Mouse (Mus musculus) hindbrain, embryonic 16.5 days (tissue): Measurements from ENCODE around the gene Zfand3. TPM values are rescaled to one million over a fixed set of nuclear protein-coding genes. Genes with fewer than 3 reads are reported as not detected.

Experiments used
- ATAC-seq: fragments of 200-750 bp; cut with Nextera tagmentation; 2 replicates; pipeline ENCODE4 v1.8.0; 2017; ENCODE audit warnings: moderate TSS enrichment, moderate library complexity
- H3K27ac ChIP-seq: fragments of 300-500 bp; sonication (generic); 2 replicates; pipeline ENCODE4 v1.5.1; 2014; ENCODE audit warnings: low read depth, mild to moderate bottlenecking, control low read depth, low read length, moderate library complexity
- H3K27me3 ChIP-seq: fragments of 300-500 bp; sonication (generic); replicated peaks from 2 replicates; pipeline ENCODE4 v1.6.1; 2014; ENCODE audit warnings: low read length; ENCODE audit not compliant: control insufficient read depth, insufficient read depth
- H3K36me3 ChIP-seq: fragments of 300-500 bp; sonication (generic); 2 replicates; pipeline ENCODE4 v1.6.1; 2014; ENCODE audit warnings: mild to moderate bottlenecking, low read length, moderate library complexity, mixed read lengths; ENCODE audit not compliant: control insufficient read depth, insufficient read depth
- H3K4me1 ChIP-seq: fragments of 300-500 bp; sonication (generic); 2 replicates; pipeline ENCODE4 v1.6.1; 2014; ENCODE audit warnings: low read depth, low read length; ENCODE audit not compliant: control insufficient read depth, insufficient read depth
- H3K4me2 ChIP-seq: fragments of 300-500 bp; sonication (generic); 2 replicates; pipeline ENCODE4 v1.6.1; 2014; ENCODE audit warnings: mild to moderate bottlenecking, low read length, control low read depth, moderate library complexity
- H3K4me3 ChIP-seq: fragments of 300-500 bp; sonication (generic); 2 replicates; pipeline ENCODE4 v1.5.1; 2014; ENCODE audit warnings: mild to moderate bottlenecking, low read length, control low read depth, moderate library complexity
- H3K9ac ChIP-seq: fragments of 300-500 bp; sonication (generic); 2 replicates; pipeline ENCODE4 v1.6.1; 2014; ENCODE audit warnings: low read depth, mild to moderate bottlenecking, control low read depth, low read length, moderate library complexity
- H3K9me3 ChIP-seq: fragments of 300-500 bp; sonication (generic); 2 replicates; pipeline ENCODE4 v1.6.1; 2014; ENCODE audit warnings: mild to moderate bottlenecking, low read length, moderate library complexity; ENCODE audit not compliant: control insufficient read depth
- WGBS: fragments of 180-500 bp; shearing (Covaris S2); extraction: QIAGEN DNeasy Blood & Tissue Kit; methylation state at CpG from one replicate; pipeline ENCODE4 v1.1.7; 2014; 5-methylcytosine and 5-hydroxymethylcytosine counted together
- polyA plus RNA-seq: library from polyadenylated mRNA; unstranded; fragments of >200 nt; fragmentation: Nextera tagmentation; extraction: Ambion mirVana; gene quantifications from 2 replicates; pipeline ENCODE4 v1.2.1, GENCODE M21; 2015

The Zfand3 gene
- polyA plus RNA-seq, 1 experiment from 2014 or later, result 53.3 TPM

DNA sequence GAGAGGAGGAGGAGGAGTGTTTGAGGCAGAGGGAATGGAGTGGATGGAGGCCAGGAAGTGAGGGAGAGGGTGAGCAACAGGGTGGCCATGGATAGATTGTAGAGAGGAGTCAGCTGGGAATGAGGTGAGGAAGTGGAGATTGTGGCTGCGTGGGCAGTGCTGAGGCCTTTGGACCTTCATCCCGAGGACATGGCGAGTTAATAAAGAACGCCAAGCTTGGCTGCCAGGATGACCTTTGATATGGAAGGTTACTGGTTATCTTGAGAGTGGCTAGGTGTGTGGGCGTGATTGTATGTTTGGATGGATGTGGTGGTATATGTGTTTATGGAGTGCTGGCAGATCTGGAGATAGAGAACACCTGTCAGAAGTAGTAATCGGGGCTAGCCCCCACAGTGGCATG lies 3.4 kb downstream of the Zfand3 start:
- no peak overlapping the region for H3K4me3 ChIP-seq
- H3K9ac ChIP-seq, result no peak overlapping the region
- no peaks in the 10 kb centered on the region for H3K36me3 ChIP-seq
- H3K27ac ChIP-seq, result no peak overlapping the region
- peak overlapping the region; percentile 18 for H3K4me2 ChIP-seq
- H3K27me3 ChIP-seq, result no peaks in the 10 kb centered on the region
- H3K4me1 ChIP-seq, result peaks cover 33% of the 10 kb centered on the region
- 85% methylated on average over 6 of the region's 6 CpGs for WGBS
- H3K9me3 ChIP-seq, result no peaks in the 10 kb centered on the region
- ATAC-seq, result no peak

DNA sequence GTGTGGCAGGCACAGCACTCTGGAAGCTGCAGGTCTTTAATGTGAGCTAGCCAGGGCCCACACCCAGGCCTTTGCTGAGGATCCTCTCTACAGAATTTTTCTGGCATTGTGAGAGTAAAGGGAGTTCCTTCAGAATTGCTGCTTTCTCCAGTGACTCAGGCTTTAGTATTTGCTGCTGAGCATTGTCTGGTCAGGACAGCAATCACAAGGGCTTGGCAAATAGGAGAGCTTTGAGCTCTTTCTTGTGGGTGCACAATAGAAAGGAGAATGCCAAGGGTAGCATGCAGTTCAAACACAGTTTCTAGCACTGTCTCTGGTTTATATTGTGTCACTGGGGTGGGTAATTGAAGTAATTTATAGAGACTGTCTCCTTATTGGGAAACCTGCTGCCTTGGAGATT lies 3.9 kb downstream of the Zfand3 start:
- Histone ChIP-seq H3K9me3 (no peaks in the 10 kb centered on the region), H3K27me3 (no peaks in the 10 kb centered on the region), H3K9ac (peak overlapping the region; percentile 31; the same call in 1 of the 2 replicates), H3K27ac (no peak overlapping the region), H3K4me2 (peak overlapping the region; percentile 18; the same call in 1 of the 2 replicates), H3K4me3 (no peak overlapping the region), H3K36me3 (no peaks in the 10 kb centered on the region), H3K4me1 (peaks cover 32% of the 10 kb centered on the region)
- ATAC-seq, result no peak

DNA sequence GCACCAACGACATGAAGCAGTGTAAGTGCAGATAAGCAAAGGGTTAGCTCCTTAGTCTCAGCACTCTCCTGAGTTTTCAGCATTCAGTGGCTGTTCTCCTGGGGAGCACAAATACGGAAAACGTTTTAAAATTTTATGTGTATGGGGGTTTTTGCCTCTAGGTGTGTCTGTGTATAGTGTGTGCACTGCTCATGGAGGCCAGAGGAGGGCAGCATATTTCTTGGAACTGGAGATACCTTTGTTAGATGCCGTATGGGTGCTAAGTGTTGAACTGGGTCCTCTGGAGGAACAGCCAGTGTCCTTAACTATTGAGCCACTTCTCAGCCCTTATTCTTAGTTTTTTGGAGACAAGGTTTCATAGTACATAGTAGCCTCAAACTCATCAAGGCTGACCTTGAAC lies 10.1 kb downstream of the Zfand3 start:
- H3K4me3 ChIP-seq, result no peak overlapping the region
- no peak overlapping the region for H3K9ac ChIP-seq
- H3K4me1 ChIP-seq, result no peaks in the 10 kb centered on the region
- WGBS, result 89% methylated on average over 4 of the region's 4 CpGs
- no peaks in the 10 kb centered on the region for H3K9me3 ChIP-seq
- no peak overlapping the region for H3K27ac ChIP-seq
- ATAC-seq, result no peak
- no peaks in the 10 kb centered on the region for H3K36me3 ChIP-seq
- H3K4me2 ChIP-seq, result no peak overlapping the region
- no peaks in the 10 kb centered on the region for H3K27me3 ChIP-seq

DNA sequence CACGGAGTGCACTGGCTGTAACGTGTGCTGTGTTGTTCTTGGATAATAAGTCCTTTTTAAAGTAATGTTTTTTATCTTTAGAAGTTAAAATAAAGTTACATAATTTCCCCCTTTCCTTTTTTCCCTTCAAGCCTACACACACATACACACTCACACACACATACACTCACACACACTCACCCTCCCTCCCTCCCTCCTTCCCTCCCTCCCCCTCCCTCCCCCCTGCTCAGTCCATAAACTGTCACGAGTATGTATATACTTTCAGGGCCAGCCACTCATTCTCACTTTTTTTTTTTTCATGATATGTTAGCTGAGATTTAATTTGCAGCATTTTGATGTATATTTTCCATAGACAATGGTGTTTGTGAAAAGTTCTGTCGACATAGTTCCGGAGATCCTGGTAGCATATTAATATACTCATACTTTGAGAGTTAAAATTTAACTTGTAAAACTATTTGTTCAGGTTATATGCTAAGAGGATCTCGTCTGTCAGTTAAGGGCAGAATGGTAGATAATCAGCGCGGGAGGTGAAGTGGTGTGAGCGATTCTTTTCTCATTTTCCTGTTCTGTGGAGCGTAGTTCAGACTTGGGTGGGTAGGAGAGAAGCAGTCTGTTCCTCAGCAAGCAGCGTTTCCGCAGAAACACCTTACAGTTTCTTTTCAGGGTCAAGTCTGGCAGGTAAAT lies 14.5 kb downstream of the Zfand3 start:
- Histone ChIP-seq H3K4me3 (no peak overlapping the region), H3K27ac (no peak overlapping the region), H3K4me2 (no peak overlapping the region), H3K4me1 (peaks cover 3% of the 10 kb centered on the region), H3K9me3 (no peaks in the 10 kb centered on the region), H3K36me3 (no peaks in the 10 kb centered on the region), H3K9ac (no peak overlapping the region), H3K27me3 (no peaks in the 10 kb centered on the region)
- WGBS, result 83% methylated on average over 12 of the region's 12 CpGs
- no peak for ATAC-seq

DNA sequence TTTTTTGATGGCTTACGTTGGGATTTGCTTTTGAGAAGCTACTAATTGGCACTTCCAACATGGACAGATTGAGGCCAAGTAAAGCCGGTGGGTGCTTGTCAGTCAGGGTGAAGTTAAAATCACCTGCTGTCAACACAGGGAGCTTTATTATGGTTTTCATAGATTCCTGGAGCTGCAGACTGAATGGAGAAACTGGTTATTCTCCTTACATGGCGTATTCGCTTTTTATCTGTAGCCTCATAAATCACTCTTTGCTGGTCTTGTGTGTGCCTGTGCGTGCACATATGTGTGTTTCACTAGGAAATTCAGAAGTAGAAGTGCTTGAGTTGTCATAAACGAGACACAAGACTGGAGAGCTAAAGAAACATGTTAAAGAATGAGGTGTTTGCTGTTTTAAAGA lies 15.4 kb downstream of the Zfand3 start:
- ATAC-seq, result no peak
- Histone ChIP-seq H3K27me3 (no peaks in the 10 kb centered on the region), H3K4me1 (peaks cover 3% of the 10 kb centered on the region), H3K9me3 (no peaks in the 10 kb centered on the region), H3K36me3 (no peaks in the 10 kb centered on the region), H3K27ac (no peak overlapping the region), H3K9ac (no peak overlapping the region), H3K4me2 (no peak overlapping the region), H3K4me3 (no peak overlapping the region)
- WGBS, result 77% methylated on average over 6 of the region's 6 CpGs

DNA sequence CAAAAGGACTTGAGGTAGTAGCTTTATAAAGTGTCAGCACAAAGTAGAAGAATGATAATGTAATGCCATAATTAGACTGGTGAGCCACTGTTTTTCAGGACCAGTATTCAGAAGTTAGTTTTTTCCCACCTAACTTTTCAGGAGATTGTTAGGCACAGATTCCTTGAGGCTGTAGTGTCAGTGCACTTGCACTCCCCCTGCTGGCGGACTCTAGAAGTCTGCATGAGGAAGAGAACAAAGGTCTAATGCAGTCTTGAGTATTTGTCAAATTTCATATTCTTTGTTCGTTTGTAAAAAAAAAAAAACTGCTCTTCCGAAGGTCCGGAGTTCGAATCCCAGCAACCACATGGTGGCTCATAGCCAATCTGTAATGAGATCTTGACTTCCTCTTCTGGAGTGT lies 20.1 kb downstream of the Zfand3 start:
- Histone ChIP-seq H3K4me1 (peaks cover 19% of the 10 kb centered on the region), H3K27ac (no peak overlapping the region), H3K4me2 (no peak overlapping the region), H3K9me3 (no peaks in the 10 kb centered on the region), H3K9ac (no peak overlapping the region), H3K4me3 (no peak overlapping the region), H3K36me3 (no peaks in the 10 kb centered on the region), H3K27me3 (no peaks in the 10 kb centered on the region)
- no peak for ATAC-seq
- WGBS, result 59% methylated on average over 5 of the region's 5 CpGs

DNA sequence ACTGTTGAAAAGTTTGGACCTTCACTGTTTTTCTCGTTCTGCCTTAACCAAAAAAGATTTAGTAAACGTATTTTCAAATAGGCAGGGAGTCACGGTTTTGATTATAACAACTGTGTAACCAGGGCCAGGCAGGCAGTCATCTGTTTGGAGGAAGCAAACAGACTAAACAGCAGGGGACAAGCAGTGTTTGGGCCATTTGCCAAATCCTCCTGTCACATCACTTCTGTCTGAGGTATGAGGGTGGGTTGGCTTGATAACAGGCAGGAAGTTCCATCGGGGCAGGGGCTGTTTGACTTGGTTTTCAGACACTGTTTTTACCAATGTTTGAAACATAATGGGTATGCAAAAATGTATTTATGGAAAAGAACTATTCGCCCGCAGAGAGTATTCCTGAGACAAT lies 22.1 kb downstream of the Zfand3 start:
- Histone ChIP-seq H3K27ac (no peak overlapping the region), H3K36me3 (no peaks in the 10 kb centered on the region), H3K4me3 (no peak overlapping the region), H3K9me3 (no peaks in the 10 kb centered on the region), H3K27me3 (no peaks in the 10 kb centered on the region), H3K4me1 (peaks cover 20% of the 10 kb centered on the region), H3K9ac (no peak overlapping the region), H3K4me2 (no peak overlapping the region)
- peak; percentile 43; the same call in 1 of the 2 replicates for ATAC-seq
- WGBS, result 29% methylated on average over 6 of the region's 6 CpGs

DNA sequence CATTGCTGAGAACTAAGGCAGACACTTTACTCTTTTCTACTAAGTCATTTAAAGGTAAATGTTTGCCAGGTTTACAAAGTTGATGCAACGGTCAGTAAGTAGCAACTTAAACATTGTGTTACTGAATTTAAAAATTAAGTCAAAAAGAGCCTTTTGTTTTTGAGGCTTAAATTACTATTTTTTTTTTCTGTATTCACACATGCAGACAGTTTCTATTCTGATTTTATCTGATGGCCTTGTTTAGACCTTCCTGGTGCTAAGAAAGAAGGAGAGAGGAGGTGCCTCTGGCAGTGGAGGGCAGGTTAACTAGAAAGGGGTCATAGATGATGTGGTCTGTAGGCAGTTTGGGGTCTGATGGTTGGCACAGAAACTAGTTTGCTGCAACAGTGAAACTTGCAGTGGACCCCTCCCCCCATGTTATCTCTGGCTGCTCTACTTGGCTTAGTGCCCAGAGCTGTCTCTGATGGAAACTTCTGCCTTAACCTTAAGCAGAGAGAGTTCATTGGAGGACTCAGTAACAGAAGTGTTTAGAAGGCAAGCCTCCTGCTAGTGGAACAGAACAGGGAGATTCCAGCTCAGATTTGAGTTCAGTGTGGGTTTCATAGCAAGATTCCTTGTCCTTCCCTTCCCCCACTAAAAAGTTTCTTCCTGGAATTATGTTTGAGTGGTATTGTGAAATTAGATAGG lies 23.0 kb downstream of the Zfand3 start:
- Histone ChIP-seq H3K27me3 (no peaks in the 10 kb centered on the region), H3K27ac (no peak overlapping the region), H3K9me3 (no peaks in the 10 kb centered on the region), H3K4me2 (no peak overlapping the region), H3K9ac (no peak overlapping the region), H3K36me3 (no peaks in the 10 kb centered on the region), H3K4me1 (peaks cover 19% of the 10 kb centered on the region), H3K4me3 (no peak overlapping the region)
- ATAC-seq, result no peak
- 77% methylated on average over 1 of the region's 1 CpGs for WGBS

DNA sequence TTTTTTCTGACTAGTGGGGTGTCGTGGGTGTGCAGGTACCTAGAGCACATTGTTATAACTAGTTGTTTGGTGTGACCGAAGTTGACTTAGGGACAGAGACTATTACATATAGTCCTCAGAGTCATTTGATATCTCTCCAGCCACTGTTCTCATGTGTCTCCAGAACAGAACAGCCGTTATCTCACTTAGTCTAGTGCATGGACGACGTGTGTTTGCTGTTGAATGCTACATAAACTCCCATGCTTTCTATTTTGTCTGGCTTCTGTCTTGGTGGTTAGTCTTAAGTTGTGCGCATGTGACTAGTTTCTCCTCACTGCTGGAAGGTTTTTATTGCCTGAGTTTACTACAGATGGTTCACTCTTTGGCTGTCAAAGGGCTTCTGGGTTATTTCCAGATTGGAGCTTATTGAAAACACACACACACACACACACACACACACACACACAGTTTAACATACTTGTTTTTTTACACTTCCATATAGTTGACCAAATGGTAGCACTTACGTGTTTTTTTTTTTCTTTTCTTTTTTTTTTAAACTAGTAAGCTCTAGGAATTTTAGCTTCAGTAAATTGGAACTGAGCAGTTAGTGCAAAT lies 25.2 kb downstream of the Zfand3 start:
- no peak for ATAC-seq
- no peaks in the 10 kb centered on the region for H3K9me3 ChIP-seq
- H3K36me3 ChIP-seq, result no peaks in the 10 kb centered on the region
- H3K27me3 ChIP-seq, result no peaks in the 10 kb centered on the region
- no peak overlapping the region for H3K9ac ChIP-seq
- H3K4me2 ChIP-seq, result no peak overlapping the region
- no peak overlapping the region for H3K27ac ChIP-seq
- H3K4me1 ChIP-seq, result peaks cover 22% of the 10 kb centered on the region
- H3K4me3 ChIP-seq, result no peak overlapping the region
- 88% methylated on average over 7 of the region's 7 CpGs for WGBS
